9 mouse cellular contexts compared by ENCODE assay signal in the genomic region with DNA sequence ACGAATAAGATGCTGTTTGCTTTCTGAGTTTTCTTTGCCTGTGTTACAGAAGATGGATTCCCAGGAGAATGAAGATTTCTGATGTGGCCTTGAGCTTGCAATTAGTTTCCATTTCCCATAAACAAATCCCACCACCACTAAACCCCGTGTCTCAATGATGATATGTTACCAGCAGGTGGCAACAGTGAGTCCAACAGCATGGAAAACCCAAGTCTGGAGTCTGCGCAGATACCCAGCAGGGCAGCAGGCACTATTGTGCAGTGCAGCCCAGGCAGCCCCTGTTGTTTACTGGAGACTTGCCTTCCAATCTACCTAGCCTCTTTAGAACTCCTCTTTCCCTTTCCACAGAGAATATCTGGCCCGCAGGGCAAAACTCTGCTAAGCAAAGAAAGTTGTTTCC.
DNase-seq lines count a peak whose midpoint lies in the region; ATAC-seq and TF ChIP-seq lines count a peak whose summit lies in the region.
"Had no signal": no experiment of that assay in that cellular context is flagged by ENCODE, and none has a peak within 500 bp of the region (broad histone marks: within the 10 kb centered on the region; RNA-seq: fewer than 3 reads in every experiment).

No protein-coding gene starts in this region.

- TF ChIP-seq RAD21 in MEL (IDR thresholded peaks at IDR 0.05; ENCODE audit: low read depth, low read length): peak; percentile 58

- WGBS in kidney, embryonic 15.5 days: 31% methylated on average over 4 of the region's 4 CpGs
- 26% methylated on average over 4 of the region's 4 CpGs for WGBS in midbrain, embryonic 13.5 days

- DNase-seq in heart, postnatal 4 days: peak; percentile 22
- no peak for DNase-seq in heart, adult 11 months
- DNase-seq in MEL (ENCODE audit: low read depth, low spot score): peak; percentile 53
- peak; percentile 81 for DNase-seq in embryo, embryonic 11 days
- no peak for DNase-seq in heart, postnatal 25 days (ENCODE audit: low spot score)
- DNase-seq in ovary, adult 18-20 months (ENCODE audit: low spot score): no peak

- ATAC-seq in kidney, embryonic 15.5 days (replicated peaks; ENCODE audit: low FRiP score): peak; percentile 81; the same call in 1 of the 2 replicates
- peak; percentile 79; the same call in 1 of the 2 replicates for ATAC-seq in midbrain, embryonic 13.5 days

- no peaks in the 10 kb centered on the region for H3K36me3 ChIP-seq in MEL (ENCODE audit: control insufficient read depth in 1 of 2, insufficient read depth in 2 of 2, low read length in 2 of 2)
- no peaks in the 10 kb centered on the region for H3K36me3 ChIP-seq in kidney, embryonic 15.5 days
- H3K36me3 ChIP-seq in midbrain, embryonic 13.5 days: no peaks in the 10 kb centered on the region
- H3K36me3 ChIP-seq: limb, embryonic 12.5 days had no signal

- no peaks in the 10 kb centered on the region for H3K27me3 ChIP-seq in MEL (ENCODE audit: control insufficient read depth in 1 of 2, insufficient read depth in 2 of 2, low read length in 2 of 2)
- no peaks in the 10 kb centered on the region for H3K27me3 ChIP-seq in kidney, embryonic 15.5 days
- no peaks in the 10 kb centered on the region for H3K27me3 ChIP-seq in midbrain, embryonic 13.5 days
- H3K27me3 ChIP-seq: limb, embryonic 12.5 days had no signal

- no peak for TF ChIP-seq POLR2A in MEL (IDR thresholded peaks at IDR 0.05; ENCODE audit: control insufficient read depth in 1 of 2, insufficient read depth in 1 of 2, low read depth in 1 of 2, low read length in 2 of 2, poor library complexity in 1 of 2)

- H3K27ac ChIP-seq in MEL (ENCODE audit: control insufficient read depth, low read depth, low read length): no peak overlapping the region
- no peak overlapping the region for H3K27ac ChIP-seq in kidney, embryonic 15.5 days
- H3K27ac ChIP-seq in midbrain, embryonic 13.5 days: no peak overlapping the region
- H3K27ac ChIP-seq: limb, embryonic 12.5 days had no signal

- no peaks in the 10 kb centered on the region for H3K9me3 ChIP-seq in MEL (replicated peaks; ENCODE audit: insufficient read depth, low read length)
- H3K9me3 ChIP-seq in kidney, embryonic 15.5 days (replicated peaks): no peaks in the 10 kb centered on the region
- H3K9me3 ChIP-seq in midbrain, embryonic 13.5 days: no peaks in the 10 kb centered on the region
- H3K9me3 ChIP-seq: limb, embryonic 12.5 days had no signal

- no peak overlapping the region for H3K4me3 ChIP-seq in MEL (ENCODE audit: control insufficient read depth in 1 of 2, insufficient read depth in 1 of 2, low read depth in 2 of 2, low read length in 2 of 2)
- H3K4me3 ChIP-seq in kidney, embryonic 15.5 days (replicated peaks): no peak overlapping the region
- H3K4me3 ChIP-seq in midbrain, embryonic 13.5 days (replicated peaks): no peak overlapping the region
- H3K4me3 ChIP-seq: limb, embryonic 12.5 days had no signal

- intact Hi-C loops in heart, postnatal 25 days (cut with DNase I): no loop called here

- no peak for TF ChIP-seq EP300 in MEL (IDR thresholded peaks at IDR 0.05; ENCODE audit: low read depth in 1 of 2, low read length in 2 of 2)

- H3K9ac ChIP-seq in MEL (ENCODE audit: control insufficient read depth, low read depth, low read length, poor library complexity, severe bottlenecking): no peak overlapping the region
- no peak overlapping the region for H3K9ac ChIP-seq in kidney, embryonic 15.5 days
- H3K9ac ChIP-seq in midbrain, embryonic 13.5 days (replicated peaks): no peak overlapping the region
- H3K9ac ChIP-seq: limb, embryonic 12.5 days had no signal

- H3K4me2 ChIP-seq in kidney, embryonic 15.5 days: no peak overlapping the region
- no peak overlapping the region for H3K4me2 ChIP-seq in midbrain, embryonic 13.5 days (replicated peaks)
- H3K4me2 ChIP-seq: limb, embryonic 12.5 days had no signal

- H3K4me1 ChIP-seq in MEL (ENCODE audit: control insufficient read depth in 1 of 2, insufficient read depth in 2 of 2, low read length in 2 of 2): no peaks in the 10 kb centered on the region
- no peaks in the 10 kb centered on the region for H3K4me1 ChIP-seq in kidney, embryonic 15.5 days
- H3K4me1 ChIP-seq in midbrain, embryonic 13.5 days (replicated peaks): no peaks in the 10 kb centered on the region
- H3K4me1 ChIP-seq: limb, embryonic 12.5 days had no signal

- peak; percentile 57 to 72 (median 65) for TF ChIP-seq CTCF in MEL (IDR thresholded peaks at IDR 0.05 in 2 of 3, conservative IDR thresholded peaks at IDR 0.05 in 1 of 3; ENCODE audit: control insufficient read depth in 1 of 3, insufficient read depth in 1 of 3, low read depth in 2 of 3, low read length in 3 of 3, poor library complexity in 1 of 3, severe bottlenecking in 1 of 3)

- H3K79me2 ChIP-seq in MEL (ENCODE audit: control insufficient read depth, insufficient read depth, low read length, poor library complexity): no peaks in the 10 kb centered on the region

TF ChIP-seq in MEL, 35 proteins besides CTCF, POLR2A, EP300 and RAD21:
- TF ChIP-seq JUND (IDR thresholded peaks at IDR 0.05; ENCODE audit: low read depth, low read length) (no peak), CHD1 (IDR thresholded peaks at IDR 0.05; ENCODE audit: low read depth, low read length) (no peak), MYC (IDR thresholded peaks at IDR 0.05; ENCODE audit: low read depth, low read length) (no peak), ZC3H11A (IDR thresholded peaks at IDR 0.05; ENCODE audit: low read depth, low read length) (peak; percentile 61), SMC3 (IDR thresholded peaks at IDR 0.05; ENCODE audit: low read depth, low read length) (peak; percentile 91), MXI1 (IDR thresholded peaks at IDR 0.05; ENCODE audit: low read depth, low read length) (no peak), ZNF384 (IDR thresholded peaks at IDR 0.05; ENCODE audit: low read depth, low read length) (no peak), USF1 (IDR thresholded peaks at IDR 0.05; ENCODE audit: low read depth, low read length) (no peak)
TF ChIP-seq in MEL: peak in this region for 2.

Comparison
In these comparisons a context has a peak if more than half of its experiments do, and no peak if none do; other contexts are left out.
1. DNase-seq: peak in heart, postnatal 4 days (single experiment), MEL (single experiment) and embryo, embryonic 11 days (single experiment); none in heart, adult 11 months (single experiment), heart, postnatal 25 days (single experiment) and ovary, adult 18-20 months (single experiment).